Mouse (Mus musculus) stomach, embryonic 14.5 days (tissue): ENCODE results near the gene Ctnnbip1. TPM values are rescaled to one million over a fixed set of nuclear protein-coding genes. Genes with fewer than 3 reads are reported as not detected.

ENCODE experiments used
- ATAC-seq: fragments of 200-750 bp; cut with Nextera tagmentation; 2 replicates; pipeline ENCODE4 v1.8.0; 2017; ENCODE audit warnings: low read depth, moderate TSS enrichment; ENCODE audit not compliant: insufficient number of reproducible peaks, insufficient read depth, low FRiP score
- H3K27ac ChIP-seq: fragments of 300-500 bp; sonication (generic); 2 replicates; pipeline ENCODE4 v1.5.1; 2014; ENCODE audit warnings: mild to moderate bottlenecking, low read length, moderate library complexity, mixed read lengths
- H3K27me3 ChIP-seq: fragments of 300-500 bp; sonication (generic); 2 replicates; pipeline ENCODE4 v1.6.1; 2014; ENCODE audit warnings: low read length, control low read depth, mixed read lengths; ENCODE audit not compliant: control insufficient read depth, insufficient read depth
- H3K36me3 ChIP-seq: fragments of 300-500 bp; sonication (generic); 2 replicates; pipeline ENCODE4 v1.6.1; 2014; ENCODE audit warnings: mild to moderate bottlenecking, control low read depth, low read length, moderate library complexity, mixed read lengths; ENCODE audit not compliant: control insufficient read depth, insufficient read depth
- H3K4me1 ChIP-seq: fragments of 300-500 bp; sonication (generic); 2 replicates; pipeline ENCODE4 v1.6.1; 2014; ENCODE audit warnings: low read length, control low read depth, mixed read lengths; ENCODE audit not compliant: control insufficient read depth, insufficient read depth
- H3K4me2 ChIP-seq: fragments of 300-500 bp; sonication (generic); replicated peaks from 2 replicates; pipeline ENCODE4 v1.6.1; 2014; ENCODE audit warnings: low read depth, low read length, control low read depth
- H3K4me3 ChIP-seq: fragments of 300-500 bp; sonication (generic); 2 replicates; pipeline ENCODE4 v1.5.1; 2014; ENCODE audit warnings: low read depth, low read length, control low read depth
- H3K9ac ChIP-seq: fragments of 300-500 bp; sonication (generic); replicated peaks from 2 replicates; pipeline ENCODE4 v1.6.1; 2014; ENCODE audit warnings: low read depth, mild to moderate bottlenecking, control low read depth, low read length, moderate library complexity, mixed read lengths
- H3K9me3 ChIP-seq: fragments of 300-500 bp; sonication (generic); 2 replicates; pipeline ENCODE4 v1.6.1; 2016; ENCODE audit warnings: low read depth, low read length, control low read depth; ENCODE audit not compliant: control insufficient read depth
- WGBS: fragments of 180-500 bp; shearing (Covaris S2); extraction: QIAGEN DNeasy Blood & Tissue Kit; methylation state at CpG from one replicate; pipeline ENCODE4 v1.1.7; 2014; 5-methylcytosine and 5-hydroxymethylcytosine counted together
- polyA plus RNA-seq: library from polyadenylated mRNA; unstranded; fragments of >200 nt; fragmentation: Nextera tagmentation; extraction: Ambion mirVana; gene quantifications from 2 replicates; pipeline ENCODE4 v1.2.1, GENCODE M21; 2014

Gene Ctnnbip1
- polyA plus RNA-seq, 1 experiment from 2014 or later = 57.7 TPM

GRCm38 (mm10) chr4:149576061-149576460 lies 58.0 kb downstream of the Ctnnbip1 start:
- H3K9me3 ChIP-seq = no peaks in the 10 kb centered on the region
- no peaks in the 10 kb centered on the region for H3K36me3 ChIP-seq
- no peak for ATAC-seq
- H3K4me2 ChIP-seq = no peak overlapping the region
- H3K9ac ChIP-seq = no peak overlapping the region
- 84% methylated on average over 9 of the region's 9 CpGs for WGBS
- H3K27ac ChIP-seq = no peak overlapping the region
- H3K27me3 ChIP-seq = no peaks in the 10 kb centered on the region
- H3K4me1 ChIP-seq = peaks cover 12% of the 10 kb centered on the region
- H3K4me3 ChIP-seq = no peak overlapping the region

- Histone ChIP-seq H3K4me3 (no peak overlapping the region), H3K27me3 (no peaks in the 10 kb centered on the region), H3K9ac (no peak overlapping the region), H3K27ac (no peak overlapping the region), H3K4me2 (no peak overlapping the region), H3K36me3 (no peaks in the 10 kb centered on the region), H3K4me1 (peaks cover 3% of the 10 kb centered on the region; the same call in 1 of the 2 replicates), H3K9me3 (no peaks in the 10 kb centered on the region)
- ATAC-seq = no peak
- 13% methylated on average over 4 of the region's 4 CpGs for WGBS
Measured at GRCm38 (mm10) chr4:149576993-149577548, 59.0 kb downstream of the Ctnnbip1 start.

GRCm38 (mm10) chr4:149578085-149578681 lies 60.1 kb downstream of the Ctnnbip1 start:
- 0 out of 2 replicates have a peak, but pooled peaks cover 3% of the 10 kb centered on the region for H3K4me1 ChIP-seq
- no peak overlapping the region for H3K27ac ChIP-seq
- H3K27me3 ChIP-seq = no peaks in the 10 kb centered on the region
- no peak overlapping the region for H3K9ac ChIP-seq
- no peaks in the 10 kb centered on the region for H3K9me3 ChIP-seq
- no peak for ATAC-seq
- 62% methylated on average over 13 of the region's 13 CpGs for WGBS
- no peaks in the 10 kb centered on the region for H3K36me3 ChIP-seq
- no peak overlapping the region for H3K4me3 ChIP-seq
- no peak overlapping the region for H3K4me2 ChIP-seq

- Histone ChIP-seq H3K9me3 (no peaks in the 10 kb centered on the region), H3K4me3 (no peak overlapping the region), H3K9ac (no peak overlapping the region), H3K27me3 (no peaks in the 10 kb centered on the region), H3K4me1 (0 out of 2 replicates have a peak, but pooled peaks cover 3% of the 10 kb centered on the region), H3K4me2 (no peak overlapping the region), H3K36me3 (no peaks in the 10 kb centered on the region), H3K27ac (no peak overlapping the region)
- WGBS = 56% methylated on average over 7 of the region's 7 CpGs
- ATAC-seq = no peak
Measured at GRCm38 (mm10) chr4:149578831-149579230, 60.8 kb downstream of the Ctnnbip1 start.

GRCm38 (mm10) chr4:149585236-149585635 lies 67.2 kb downstream of the Ctnnbip1 start:
- no peak overlapping the region for H3K4me2 ChIP-seq
- H3K27me3 ChIP-seq = 0 out of 2 replicates have a peak, but pooled peaks cover 11% of the 10 kb centered on the region
- no peaks in the 10 kb centered on the region for H3K9me3 ChIP-seq
- ATAC-seq = no peak
- 77% methylated on average over 8 of the region's 8 CpGs for WGBS
- H3K27ac ChIP-seq = no peak overlapping the region
- peaks cover 4% of the 10 kb centered on the region; the same call in 1 of the 2 replicates for H3K4me1 ChIP-seq
- no peak overlapping the region for H3K9ac ChIP-seq
- H3K4me3 ChIP-seq = no peak overlapping the region; the same call in 1 of the 2 replicates
- no peaks in the 10 kb centered on the region for H3K36me3 ChIP-seq

- Histone ChIP-seq H3K4me1 (peaks cover 4% of the 10 kb centered on the region; the same call in 1 of the 2 replicates), H3K9me3 (no peaks in the 10 kb centered on the region), H3K27me3 (0 out of 2 replicates have a peak, but pooled peaks cover 11% of the 10 kb centered on the region), H3K4me2 (peak within 1 kb of the TSS; percentile 98), H3K9ac (peak within 1 kb of the TSS; percentile 62), H3K36me3 (no peaks in the 10 kb centered on the region), H3K27ac (no peak within 1 kb of the TSS), H3K4me3 (peak within 1 kb of the TSS; percentile 71)
- WGBS = under 1% methylated on average over 54 of the region's 103 CpGs
- peak; percentile 77 for ATAC-seq
Measured at GRCm38 (mm10) chr4:149586044-149586782, 68.2 kb downstream of the Ctnnbip1 start, which contains the start of gene Clstn1. Gene Clstn1 (plus strand): TSS chr4:149586468.

- Histone ChIP-seq H3K4me2 (peak overlapping the region; percentile 98), H3K9ac (peak overlapping the region; percentile 62), H3K9me3 (no peaks in the 10 kb centered on the region), H3K36me3 (no peaks in the 10 kb centered on the region), H3K4me3 (peak overlapping the region; percentile 71), H3K4me1 (peaks cover 4% of the 10 kb centered on the region; the same call in 1 of the 2 replicates), H3K27me3 (0 out of 2 replicates have a peak, but pooled peaks cover 11% of the 10 kb centered on the region), H3K27ac (no peak overlapping the region)
- ATAC-seq = peak; percentile 57; the same call in 1 of the 2 replicates
- under 1% methylated on average over 72 of the region's 72 CpGs for whole genome bisulfite sequencing
Measured at GRCm38 (mm10) chr4:149586783-149587595, 69.0 kb downstream of the Ctnnbip1 start.
